Mouse (Mus musculus): Measurements from ENCODE around the gene Fam196a.

GRCm38 (mm10) chr7:134880431-134880830, 57.8 kb downstream of the Fam196a start:
- TF ChIP-seq CTCF (conservative IDR thresholded peaks at IDR 0.05; ENCODE audit: insufficient read depth, insufficient read length, low read depth, low read length): no peak
- TF ChIP-seq POLR2A (IDR thresholded peaks at IDR 0.05; ENCODE audit: low read depth, low read length): no peak

All from kidney, adult 2 months (tissue).